Mouse (Mus musculus): Measurements from ENCODE around the gene Klhl20.

GRCm38 (mm10) chr1:161114591-161114990 lies 16.7 kb downstream of the Klhl20 start:
- TF ChIP-seq CTCF (IDR thresholded peaks at IDR 0.05; ENCODE audit: low read depth) (no peak), EP300 (IDR thresholded peaks at IDR 0.05; ENCODE audit: low read depth) (no peak)

All from liver, postnatal 0 days (tissue).